Mouse (Mus musculus) ovary, postnatal 14 days (tissue): Measurements from ENCODE around the gene Itga6.

Source experiments
- DNase-seq: peaks from one replicate; pipeline ENCODE4 v3.0.0; 2022; ENCODE audit warnings: low spot score

Gene Itga6

DNA sequence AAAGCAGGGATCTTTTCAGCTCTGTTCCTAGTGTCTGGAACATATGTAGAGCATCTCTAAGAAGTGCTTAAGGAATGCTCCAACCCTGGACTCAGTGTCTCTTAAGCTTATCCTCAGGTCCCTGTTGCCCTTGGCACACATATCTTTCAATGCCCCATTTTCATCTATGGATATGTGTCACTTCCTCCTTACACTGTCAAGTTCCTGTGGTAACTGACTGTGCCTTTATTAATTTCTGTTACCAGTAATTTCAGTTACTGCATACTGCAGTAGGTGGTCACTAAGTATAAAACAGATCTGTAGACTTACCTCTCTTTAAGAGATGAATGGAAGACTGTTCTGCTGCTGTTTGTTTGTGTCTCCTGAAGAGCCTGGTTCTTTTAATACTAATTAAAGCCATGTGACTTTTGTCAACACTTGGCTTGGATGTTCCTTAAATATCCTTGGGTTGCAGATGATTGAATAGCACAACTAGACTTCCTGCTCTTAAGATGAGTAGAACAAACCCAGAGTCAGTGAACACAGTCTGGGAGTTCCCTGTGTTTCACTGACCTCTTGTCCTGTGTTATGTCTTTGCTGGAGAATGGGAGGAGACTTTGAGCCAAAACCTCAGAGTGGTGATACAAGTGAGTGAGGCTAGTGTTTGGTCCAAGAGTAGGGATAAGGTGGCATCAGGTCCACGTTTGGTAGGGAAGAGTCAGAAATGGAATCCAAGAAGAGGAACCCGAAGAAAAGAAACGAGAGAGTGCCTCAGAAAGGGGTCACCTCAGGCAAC is 19.7 kb downstream of the Itga6 start:
- no peak for DNase-seq

DNA sequence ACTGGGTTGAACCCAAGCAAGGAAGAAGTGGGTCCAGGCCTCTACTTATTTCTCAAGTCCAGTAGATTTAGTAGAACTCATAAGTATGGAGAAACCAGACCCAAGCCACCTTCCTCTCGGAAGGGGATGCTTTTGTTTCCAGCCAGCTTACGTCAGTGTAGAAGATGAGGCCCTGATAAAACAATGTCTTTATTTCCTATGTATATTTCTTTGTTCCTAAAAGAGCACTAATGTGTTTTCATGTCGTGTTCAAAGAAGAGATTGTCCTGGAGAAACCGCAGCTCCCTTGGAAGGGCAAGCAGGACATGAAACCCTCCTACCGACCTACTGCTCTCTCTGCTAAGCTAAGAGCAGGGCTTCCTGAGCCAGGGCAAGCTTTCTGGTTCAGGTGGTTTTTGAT is 20.6 kb downstream of the Itga6 start:
- DNase-seq = no peak

DNA sequence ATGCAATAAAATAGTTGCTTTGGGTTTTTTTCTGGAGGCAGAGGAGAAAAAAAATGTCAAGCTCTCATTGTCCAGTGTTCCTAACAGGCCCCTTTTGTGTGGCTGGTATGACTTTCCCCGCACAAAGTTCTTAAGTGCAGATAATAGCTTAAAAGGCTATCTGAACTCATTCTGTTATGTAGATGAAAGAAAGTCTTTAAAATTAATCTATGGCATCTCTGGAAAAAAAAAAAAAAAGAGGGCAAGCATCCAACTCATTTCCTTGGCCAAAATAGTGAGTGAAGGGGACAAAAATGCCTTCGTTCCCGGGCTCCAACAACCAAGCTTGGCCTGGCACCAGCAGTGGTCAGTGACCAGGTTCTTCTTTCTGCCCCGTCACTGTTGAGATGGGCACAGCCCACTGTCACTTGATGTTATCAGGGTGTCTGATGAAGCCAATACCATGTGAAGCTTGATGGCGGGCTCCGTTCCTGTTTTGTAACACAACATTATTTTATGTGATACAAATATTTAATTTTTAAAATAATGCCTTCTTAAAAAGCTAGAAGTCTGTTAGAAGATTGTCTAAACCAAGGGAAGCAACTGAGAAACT is 21.7 kb downstream of the Itga6 start:
- no peak for DNase-seq

DNA sequence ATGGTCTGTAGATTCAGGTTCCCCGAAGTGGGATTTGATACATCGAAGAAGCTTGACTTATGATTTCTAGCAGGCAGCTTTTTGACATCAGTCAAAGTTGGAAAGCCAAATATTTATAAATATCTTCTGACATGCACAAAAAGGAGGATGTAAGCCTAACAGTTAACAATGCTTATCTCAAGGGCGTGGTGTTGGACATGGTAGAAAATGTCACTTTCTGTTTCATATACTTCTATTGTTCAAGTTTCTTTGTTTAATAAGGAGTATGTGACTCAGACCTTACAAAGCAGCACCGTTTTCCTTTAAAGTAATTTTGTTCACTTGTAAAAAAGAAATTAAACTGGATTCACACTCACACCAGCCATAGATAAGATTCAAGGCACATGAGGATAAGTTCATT is 26.3 kb downstream of the Itga6 start:
- no peak for DNase-seq

DNA sequence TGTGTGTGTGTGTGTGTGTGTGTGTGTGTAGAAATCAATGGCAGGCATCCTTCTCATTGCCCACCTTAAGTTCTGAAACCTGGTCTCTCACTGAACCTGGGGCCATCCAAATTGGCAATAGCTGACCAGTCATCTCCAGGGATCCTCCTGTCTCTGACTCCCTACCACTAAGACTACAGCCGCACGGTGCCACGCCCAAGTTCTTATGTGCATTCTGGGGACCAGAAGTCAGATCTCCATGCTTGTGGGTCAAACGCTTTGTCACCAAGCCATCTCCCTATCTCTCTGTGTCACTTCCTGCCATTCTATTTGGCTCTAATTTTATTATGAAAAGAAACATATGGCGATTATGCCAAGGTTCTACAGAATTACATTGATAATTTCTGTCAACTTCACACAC is 28.3 kb downstream of the Itga6 start:
- DNase-seq = no peak

DNA sequence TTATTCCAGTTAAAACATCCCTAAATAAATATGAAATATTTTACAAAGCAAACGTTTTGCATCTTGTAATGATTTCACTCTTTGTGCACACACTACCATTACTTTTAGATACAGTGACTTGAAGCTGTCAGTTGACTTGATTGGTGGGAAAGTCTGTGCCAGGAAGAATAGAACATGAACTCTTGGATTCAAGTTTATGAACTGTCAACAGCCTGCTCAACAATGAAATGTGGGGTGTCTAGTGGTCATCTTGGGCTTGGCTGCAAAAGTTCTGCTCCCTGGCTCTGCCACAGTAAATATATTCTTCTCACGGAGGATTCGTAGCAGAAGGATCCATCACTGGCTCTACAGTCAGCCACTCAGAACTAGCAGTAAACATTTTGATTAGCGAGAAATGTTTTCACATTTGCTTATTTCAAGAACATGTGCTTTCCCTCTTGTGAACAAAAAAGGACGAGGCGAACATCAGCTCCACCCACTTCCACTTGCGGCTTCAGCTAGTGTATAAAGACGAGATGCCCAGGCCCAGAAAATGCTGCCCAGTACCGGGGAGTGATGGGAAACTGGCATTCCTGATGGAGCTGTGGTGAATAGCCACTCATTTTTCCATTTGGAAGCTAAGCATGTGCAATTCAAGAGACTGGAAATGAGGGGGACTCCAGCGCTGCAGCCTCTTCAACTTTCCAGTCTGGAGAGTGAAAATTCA is 29.0 kb downstream of the Itga6 start:
- DNase-seq = no peak

DNA sequence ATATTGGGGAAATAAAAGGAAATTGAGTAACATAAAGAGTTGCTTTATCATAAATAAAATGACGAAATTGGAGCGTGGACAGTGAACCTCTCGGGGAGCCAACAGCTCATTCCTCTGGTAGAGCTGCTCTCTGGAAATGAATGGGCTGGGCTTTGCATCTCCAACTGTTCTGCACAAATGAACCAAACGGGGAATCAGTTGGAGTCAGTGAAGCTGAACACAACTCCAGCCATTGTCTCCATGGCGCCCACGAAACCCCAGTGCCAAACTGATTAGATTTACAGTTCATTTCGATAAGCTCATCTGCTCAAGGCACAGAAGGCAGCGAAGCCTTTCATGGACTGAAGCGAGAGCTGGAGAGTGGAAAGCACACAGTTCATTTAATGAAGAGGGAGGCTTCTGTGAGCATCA is 29.8 kb downstream of the Itga6 start:
- no peak for DNase-seq

DNA sequence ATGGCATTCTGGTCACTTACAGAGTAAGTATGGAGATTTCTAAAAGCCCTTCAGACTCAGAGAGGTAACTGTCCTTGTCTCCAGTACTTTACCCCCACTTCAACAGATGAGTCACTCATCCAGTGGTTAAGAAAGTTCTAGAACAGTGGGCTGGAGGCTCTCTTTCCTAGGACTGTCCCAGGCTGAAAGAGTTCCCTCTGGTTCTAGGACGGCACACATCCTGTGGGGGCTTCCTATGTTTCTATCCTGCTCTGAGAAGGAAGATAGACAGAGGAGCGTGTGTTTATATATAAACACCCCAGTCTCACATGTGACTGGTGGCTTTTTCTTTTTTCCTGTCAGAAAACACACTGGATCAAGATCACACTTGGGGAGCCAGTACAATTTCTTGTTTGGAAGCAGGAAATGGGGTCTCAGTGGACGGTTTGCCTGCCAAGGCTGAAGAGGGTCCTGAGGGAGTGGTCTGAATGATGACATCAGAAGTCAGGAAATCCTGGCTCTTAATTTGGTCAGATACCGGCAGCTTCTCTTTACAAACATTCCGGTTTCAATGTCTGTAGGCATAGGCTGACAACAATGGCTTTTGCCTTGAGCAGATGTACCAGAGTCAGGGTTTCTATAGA is 34.0 kb downstream of the Itga6 start:
- no peak for DNase-seq

DNA sequence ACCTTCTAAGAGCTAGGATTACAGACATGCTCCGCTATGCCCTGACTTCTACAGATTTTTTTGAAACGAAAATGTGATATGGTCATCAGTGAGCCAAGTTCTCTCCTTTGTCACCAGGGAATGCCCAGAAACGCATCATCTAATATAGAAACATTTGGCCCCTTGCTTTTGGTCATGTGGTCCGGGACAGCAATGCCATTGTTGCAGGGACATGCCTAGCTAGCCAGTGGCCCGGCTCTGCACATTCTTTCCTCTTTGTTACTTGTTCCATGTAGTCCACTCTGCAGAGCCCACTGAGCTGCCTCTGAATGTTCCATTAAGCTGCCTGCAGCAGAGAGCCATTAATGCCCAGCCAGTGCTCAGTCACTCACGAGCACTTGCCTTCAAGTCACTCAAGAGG is 34.6 kb downstream of the Itga6 start:
- DNase-seq = no peak

DNA sequence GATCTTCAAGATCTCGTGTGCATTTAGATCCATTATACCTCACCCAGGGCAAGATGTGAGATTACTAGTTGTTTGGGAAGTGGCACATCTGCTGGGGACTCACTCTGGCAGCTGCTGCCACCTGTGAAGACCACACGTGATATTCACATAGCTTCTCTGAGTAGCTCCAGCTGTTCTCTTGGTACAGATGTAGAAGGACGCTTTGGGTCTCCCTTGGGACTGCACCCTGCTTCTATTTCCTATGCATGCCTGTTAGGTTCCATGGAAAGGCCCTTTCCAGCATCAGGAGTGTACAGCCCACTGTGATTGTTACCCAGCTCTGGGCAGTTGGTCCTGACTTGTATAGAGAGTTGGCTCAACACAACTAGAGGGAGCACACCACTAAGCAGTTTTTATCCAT is 39.8 kb downstream of the Itga6 start:
- no peak for DNase-seq

DNA sequence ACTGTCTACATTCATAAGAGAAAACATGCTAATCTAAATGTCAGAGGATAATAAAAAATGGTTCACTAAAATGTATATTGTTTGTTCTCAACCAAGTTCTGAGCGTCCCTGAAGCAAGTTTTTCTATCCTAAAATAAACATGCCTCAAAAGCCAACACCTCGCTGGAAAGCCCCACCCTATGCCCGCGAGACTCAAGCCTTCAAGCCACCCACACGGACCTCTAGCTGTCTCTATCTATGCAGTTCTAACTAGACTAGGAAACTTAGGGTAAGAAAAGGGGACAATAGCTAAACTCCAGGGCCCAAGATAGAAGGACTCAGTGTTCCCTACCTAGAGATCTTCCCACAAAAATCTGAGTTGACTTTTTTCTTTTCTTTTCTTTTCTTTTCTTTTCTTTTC is 40.6 kb downstream of the Itga6 start:
- DNase-seq = no peak

DNA sequence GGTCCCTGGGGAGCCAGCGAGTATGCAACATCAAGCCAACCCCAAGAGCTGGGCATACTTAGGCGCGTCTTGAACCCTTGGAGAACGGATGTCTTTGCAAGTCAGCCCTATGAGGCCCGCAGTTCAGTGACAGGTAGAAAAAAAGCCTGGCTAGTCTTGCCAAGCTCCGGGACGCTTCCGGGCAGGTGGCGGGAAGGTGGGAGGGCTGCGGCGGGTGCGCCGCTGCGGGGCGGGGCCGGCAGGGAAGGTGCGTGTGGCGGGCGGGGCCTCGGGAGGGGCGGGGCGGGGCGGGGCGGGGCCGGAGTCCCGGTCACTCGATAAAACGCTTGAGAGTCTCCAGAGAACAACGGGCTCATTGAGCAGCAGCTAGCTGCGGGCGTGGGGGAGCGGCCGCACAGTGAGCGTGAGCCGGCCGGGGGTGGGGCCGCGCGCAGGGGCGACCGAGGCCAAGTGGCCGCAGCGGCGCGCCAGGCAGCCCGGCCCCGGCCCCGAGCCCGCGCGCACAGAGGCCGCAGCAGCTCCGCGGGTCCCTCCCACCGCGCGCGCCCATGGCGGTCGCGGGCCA is 41.3 kb downstream of the Itga6 start:
- no peak for DNase-seq

DNA sequence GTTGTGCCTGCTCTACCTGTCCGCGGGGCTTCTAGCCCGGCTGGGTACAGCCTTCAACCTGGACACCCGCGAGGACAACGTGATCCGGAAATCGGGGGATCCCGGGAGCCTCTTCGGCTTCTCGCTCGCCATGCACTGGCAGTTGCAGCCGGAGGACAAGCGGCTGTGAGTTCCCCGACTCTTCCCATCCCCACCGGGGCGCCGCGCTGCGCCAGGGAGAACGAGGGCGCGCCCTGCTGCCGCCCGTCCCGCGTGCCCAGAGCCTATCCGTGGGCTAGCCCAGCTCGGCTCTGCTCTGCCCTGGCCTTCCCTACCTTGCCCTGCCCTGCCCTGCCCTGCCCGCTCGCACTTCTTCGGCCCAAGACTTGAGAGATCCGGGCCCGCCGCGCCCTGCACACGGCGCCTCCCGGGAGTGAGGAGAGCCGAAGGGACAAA is 41.8 kb downstream of the Itga6 start:
- DNase-seq = peak; percentile 56

DNA sequence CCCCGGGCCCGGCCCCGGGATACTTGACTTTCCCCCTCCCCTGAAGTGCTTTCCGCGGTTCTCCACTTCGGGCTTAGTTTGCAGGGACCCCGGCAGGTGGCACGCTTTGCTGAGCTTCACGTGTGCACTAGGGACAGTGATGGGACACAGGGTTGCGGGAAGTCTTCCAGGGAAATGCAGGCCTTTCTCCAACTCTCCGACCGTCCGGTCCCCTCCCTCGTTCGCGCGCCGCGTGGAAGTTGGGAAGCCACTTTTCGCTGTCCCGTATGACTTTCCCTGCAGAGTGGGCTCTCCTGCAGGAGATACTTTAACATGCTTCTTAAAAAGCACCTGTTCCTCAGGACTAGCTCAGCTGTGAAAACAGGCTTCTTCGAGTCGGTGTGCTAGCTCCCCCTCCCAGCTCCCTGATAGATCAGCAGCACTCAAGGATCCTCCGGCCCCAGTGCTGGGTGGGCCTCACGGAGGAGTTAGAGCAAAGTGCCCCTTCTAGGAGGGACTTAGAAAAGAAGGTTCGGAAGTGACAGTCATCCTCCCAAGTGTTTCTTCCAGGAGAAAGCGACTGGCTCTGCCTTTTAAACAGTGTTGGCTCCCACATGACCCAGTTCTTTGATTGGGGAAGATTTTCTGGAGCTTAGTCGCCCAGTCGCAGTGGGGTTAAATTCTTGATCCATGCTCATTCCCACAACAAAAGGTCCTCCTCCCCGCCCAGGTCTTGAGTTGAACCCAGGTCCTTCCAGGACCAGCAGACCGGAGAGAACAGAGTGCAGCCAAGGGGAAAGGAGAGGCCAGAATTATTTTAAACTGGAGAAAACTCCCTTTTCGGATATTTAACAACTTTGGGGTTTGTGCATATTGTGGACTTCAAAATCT is 42.4 kb downstream of the Itga6 start:
- DNase-seq = peak; percentile 19

DNA sequence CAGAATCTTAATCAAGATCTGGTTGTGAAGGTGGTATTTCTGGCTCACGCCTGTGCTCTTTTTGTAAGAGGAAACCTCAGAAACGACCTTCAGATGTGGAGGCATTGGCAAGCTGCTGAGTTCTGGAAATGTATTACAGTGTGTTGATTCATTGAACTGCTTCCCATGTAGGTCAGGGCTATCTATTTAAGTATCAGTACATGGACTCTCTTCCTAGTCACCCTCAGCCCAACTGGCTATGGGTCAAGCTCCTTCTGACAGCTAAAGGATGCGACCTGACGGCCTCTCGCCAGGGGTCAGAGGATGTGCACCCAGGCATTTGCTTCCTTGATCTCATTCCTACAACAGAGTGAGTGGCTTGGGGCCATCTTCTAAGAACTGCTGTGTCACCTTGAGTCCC is 45.3 kb downstream of the Itga6 start:
- DNase-seq = no peak

DNA sequence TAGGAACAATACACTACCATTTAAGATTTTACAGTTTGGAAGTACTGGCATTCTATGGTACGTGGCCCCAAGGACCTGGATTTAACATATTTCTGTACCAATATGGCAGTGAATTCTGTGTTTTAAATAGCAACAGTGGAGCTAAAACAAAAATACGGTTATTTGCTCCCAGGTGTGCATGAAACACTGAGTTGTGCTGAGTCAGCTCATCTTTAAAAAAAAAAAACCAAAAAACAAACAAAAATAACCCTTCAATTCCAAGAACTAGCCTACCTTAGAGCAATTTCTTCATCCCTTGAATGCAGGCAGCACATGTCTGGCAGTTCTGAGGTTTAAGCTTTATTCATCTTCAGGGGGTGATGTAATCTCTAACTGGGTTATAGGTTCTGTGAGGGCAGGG is 45.8 kb downstream of the Itga6 start:
- no peak for DNase-seq

DNA sequence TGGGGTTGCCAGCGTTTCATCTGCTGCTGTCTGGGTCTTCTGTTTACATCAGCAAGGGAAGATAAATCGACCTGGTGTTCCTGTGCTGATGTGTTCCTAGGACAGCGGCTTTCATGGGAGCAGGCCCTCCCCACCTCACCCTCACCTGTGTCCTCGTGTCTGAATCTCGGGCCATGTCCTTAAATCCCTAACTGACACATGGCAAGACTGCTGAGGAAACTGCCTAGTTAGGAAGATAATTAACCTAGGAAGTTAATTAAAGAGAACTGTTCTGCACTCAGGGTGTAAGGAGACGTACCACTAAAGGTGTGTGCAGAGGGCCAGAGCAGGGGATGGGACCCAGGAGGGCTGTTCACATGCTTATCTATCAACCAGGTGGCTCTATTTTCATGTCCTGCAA is 48.7 kb downstream of the Itga6 start:
- no peak for DNase-seq

DNA sequence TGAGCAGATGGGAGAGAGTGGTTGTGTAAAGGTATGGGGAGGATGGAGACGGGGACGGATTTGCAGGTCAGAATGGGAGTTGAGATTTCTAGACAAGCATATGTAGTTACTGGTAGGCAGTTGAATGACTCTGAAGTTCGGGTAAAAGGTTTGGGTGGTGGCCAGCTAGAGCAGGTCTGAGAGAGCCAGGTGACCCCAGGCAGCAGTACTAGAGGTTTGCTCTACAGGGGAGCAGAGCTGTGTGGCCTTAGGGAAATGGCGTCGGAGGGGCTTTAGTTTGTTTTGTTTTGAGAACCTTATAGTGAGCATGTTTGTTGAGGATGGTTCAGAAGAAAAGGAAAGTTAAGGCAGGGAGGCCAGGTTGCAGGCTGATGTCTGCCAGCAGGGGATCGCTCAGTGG is 51.4 kb downstream of the Itga6 start:
- DNase-seq = no peak

DNA sequence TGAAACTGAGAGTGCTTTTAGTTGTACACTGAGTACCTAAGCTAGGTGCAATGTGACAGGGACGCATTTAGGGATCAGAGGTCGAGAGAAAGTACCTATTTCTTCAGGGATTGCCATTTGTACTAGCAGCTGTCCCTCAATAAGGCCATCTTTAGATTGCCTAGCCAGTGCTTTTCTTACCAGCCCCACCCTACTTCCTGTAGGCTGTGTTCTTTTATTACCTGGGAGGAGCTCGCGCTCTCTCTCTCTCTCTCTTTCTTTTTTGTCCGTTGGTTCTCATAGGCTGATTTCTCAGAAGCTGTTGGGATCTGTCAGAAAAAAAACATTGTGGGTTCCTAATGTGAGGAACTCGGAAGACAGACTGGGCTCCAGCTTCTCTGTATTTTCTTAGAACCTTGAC is 55.4 kb downstream of the Itga6 start:
- DNase-seq = no peak

DNA sequence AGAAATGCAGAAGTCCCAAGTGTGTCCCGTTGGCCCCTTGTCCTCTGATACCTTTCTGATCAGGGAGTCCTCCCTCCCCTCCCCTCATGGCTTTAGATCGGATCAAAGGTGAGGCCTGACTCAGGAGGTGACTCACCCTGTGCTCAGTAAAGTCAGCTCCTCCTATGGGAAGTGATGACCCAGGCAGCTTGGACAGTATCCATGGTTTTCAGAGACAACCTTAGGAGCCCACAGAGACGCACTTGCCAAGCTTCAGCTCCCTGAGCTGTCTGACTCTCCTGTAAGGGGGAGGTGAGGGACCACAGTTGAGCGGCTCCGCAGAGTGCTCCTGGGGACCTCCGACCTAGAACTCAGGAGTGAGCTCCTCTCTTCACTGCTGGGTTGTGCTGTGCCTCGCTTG is 56.3 kb downstream of the Itga6 start:
- DNase-seq = no peak

DNA sequence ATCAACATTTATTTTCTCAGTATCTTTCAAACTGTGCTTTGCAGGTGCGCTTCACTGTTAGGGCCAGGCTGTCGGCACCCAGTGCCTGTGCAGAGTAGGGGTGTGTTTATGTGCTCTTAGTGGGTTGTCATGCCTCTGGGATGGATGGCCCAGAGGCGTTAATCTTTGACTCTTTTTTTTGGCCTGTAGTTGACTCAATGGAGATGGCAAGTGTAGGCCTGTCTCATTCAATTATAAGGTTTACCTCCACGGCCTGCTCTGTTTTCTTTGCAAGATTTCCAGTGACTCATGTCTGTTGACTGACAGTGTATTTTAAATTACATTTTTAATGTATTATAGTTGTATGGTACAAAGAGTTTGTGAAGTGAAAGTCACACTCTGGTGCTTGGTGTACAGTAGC is 56.7 kb downstream of the Itga6 start:
- no peak for DNase-seq

DNA sequence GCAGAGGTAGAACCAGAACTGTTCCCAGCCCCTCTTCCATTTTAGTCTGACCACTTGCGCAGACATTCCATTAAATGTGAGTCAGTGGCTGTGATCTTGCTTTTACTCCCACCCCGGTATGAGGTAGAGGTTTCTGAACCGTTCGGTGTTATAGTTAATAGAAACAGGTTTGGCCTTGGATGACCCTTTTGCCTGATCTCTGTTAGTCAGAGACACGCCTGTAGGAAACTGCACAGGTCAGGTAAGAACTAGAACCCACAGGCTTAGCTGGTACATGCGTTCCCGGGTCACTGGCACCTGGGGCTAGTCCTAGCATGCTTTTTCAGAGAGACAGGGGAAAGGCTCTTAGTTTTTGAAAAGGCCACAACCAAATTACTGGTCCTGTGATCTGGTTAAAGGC is 59.7 kb downstream of the Itga6 start:
- no peak for DNase-seq
